Mouse (Mus musculus): Measurements from ENCODE around the gene Zbtb42. TPM values are rescaled to one million over a fixed set of nuclear protein-coding genes. Genes with fewer than 3 reads are reported as not detected.

Gene Zbtb42
- total RNA-seq, 2 experiments from 2014 or later = 0.61 to 0.97 TPM

GRCm38 (mm10) chr12:112660576-112661326 lies 17.9 kb upstream of the Zbtb42 start:
- DNase-seq (ENCODE audit: low spot score in 2 of 2) = no peak

GRCm38 (mm10) chr12:112661327-112661605 lies 17.4 kb upstream of the Zbtb42 start:
- no peak for DNase-seq (ENCODE audit: low spot score in 2 of 2)

GRCm38 (mm10) chr12:112661851-112662250 lies 16.8 kb upstream of the Zbtb42 start:
- DNase-seq (ENCODE audit: low spot score in 2 of 2) = no peak

GRCm38 (mm10) chr12:112663303-112663702 lies 15.3 kb upstream of the Zbtb42 start:
- DNase-seq (ENCODE audit: low spot score in 2 of 2) = no peak

GRCm38 (mm10) chr12:112663716-112664115 lies 14.9 kb upstream of the Zbtb42 start:
- DNase-seq (ENCODE audit: low spot score in 2 of 2) = no peak

GRCm38 (mm10) chr12:112664124-112664523 lies 14.5 kb upstream of the Zbtb42 start:
- no peak for DNase-seq (ENCODE audit: low spot score in 2 of 2)

- no peak for DNase-seq (ENCODE audit: low spot score in 2 of 2)
These were observed 14.0 kb upstream of the Zbtb42 start for GRCm38 (mm10) chr12:112664656-112665055.

GRCm38 (mm10) chr12:112665445-112665844 lies 13.2 kb upstream of the Zbtb42 start:
- peak; percentile 65 to 85 for DNase-seq (ENCODE audit: low spot score in 2 of 2)

- no peak for DNase-seq (ENCODE audit: low spot score in 2 of 2)
These were observed 12.6 kb upstream of the Zbtb42 start for GRCm38 (mm10) chr12:112665881-112666544.

GRCm38 (mm10) chr12:112667619-112668297 lies 10.9 kb upstream of the Zbtb42 start:
- no peak for DNase-seq (ENCODE audit: low spot score in 2 of 2)

GRCm38 (mm10) chr12:112670718-112671393 lies 7.8 kb upstream of the Zbtb42 start:
- DNase-seq (ENCODE audit: low spot score in 2 of 2) = no peak

GRCm38 (mm10) chr12:112671891-112672290 lies 6.7 kb upstream of the Zbtb42 start:
- no peak for DNase-seq (ENCODE audit: low spot score in 2 of 2)

GRCm38 (mm10) chr12:112672744-112673575 lies 5.7 kb upstream of the Zbtb42 start:
- DNase-seq (ENCODE audit: low spot score in 2 of 2) = no peak

- no peak for DNase-seq (ENCODE audit: low spot score in 2 of 2)
These were observed 5.0 kb upstream of the Zbtb42 start for GRCm38 (mm10) chr12:112673576-112674091.

GRCm38 (mm10) chr12:112674132-112675011 lies 4.3 kb upstream of the Zbtb42 start, which contains the start of gene Akt1:
Gene Akt1, minus strand, starts transcription at chr12:112674884.
- DNase-seq (ENCODE audit: low spot score in 2 of 2) = no peak

GRCm38 (mm10) chr12:112675245-112676035 lies 3.2 kb upstream of the Zbtb42 start:
- peak in 1 of 2 experiments; percentile 86 for DNase-seq (ENCODE audit: low spot score in 2 of 2)

- no peak for DNase-seq (ENCODE audit: low spot score in 2 of 2)
These were observed 1.6 kb upstream of the Zbtb42 start for GRCm38 (mm10) chr12:112677076-112677475.

- no peak for DNase-seq (ENCODE audit: low spot score in 2 of 2)
These were observed 579 bp upstream of the Zbtb42 start for GRCm38 (mm10) chr12:112677943-112678554.
